In the genomic region with DNA sequence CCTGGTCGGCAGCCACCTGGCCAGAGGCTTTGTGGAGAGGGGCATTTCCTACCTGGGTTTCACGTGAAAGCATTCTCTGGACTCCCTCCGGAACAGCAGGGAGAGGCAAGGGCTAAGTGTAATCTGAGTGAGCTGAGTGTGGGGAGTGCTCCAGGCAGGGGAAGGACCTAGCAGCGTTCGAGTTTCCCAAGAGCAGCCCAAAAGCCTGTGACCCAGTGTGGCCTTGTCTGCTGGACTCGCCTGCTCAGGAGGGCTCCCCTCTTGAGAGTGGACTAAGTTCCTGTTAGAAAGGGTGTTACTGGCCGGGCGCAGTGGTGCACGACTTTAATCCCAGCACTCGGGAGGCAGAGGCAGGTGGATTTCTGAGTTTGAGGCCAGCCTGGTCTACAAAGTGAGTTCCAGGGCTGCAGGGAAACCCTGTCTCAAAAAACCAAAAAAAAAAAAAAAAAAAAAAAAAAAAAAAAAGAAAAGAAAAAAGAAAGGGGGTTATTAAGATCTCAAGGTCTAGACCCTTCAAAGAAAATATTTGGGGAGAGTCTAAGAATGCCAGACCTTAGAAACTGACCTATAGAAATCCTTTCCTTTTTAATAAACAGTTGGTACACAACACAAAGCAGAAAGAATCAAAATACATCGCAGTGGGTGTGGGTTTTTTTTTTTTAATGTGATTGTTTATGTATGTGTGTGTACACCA, we compare ENCODE assay signal across 7 mouse cellular contexts. TPM values are rescaled to one million over a fixed set of nuclear protein-coding genes. Genes with fewer than 3 reads are reported as not detected.
DNase-seq lines count a peak whose midpoint lies in the region; ATAC-seq and TF ChIP-seq lines count a peak whose summit lies in the region.

No protein-coding gene starts in this region.

- 55% methylated on average over 11 of the region's 11 CpGs for WGBS in kidney, embryonic 15.5 days
- 58% methylated on average over 11 of the region's 11 CpGs for WGBS in kidney, adult 2 months
- 58% methylated on average over 11 of the region's 11 CpGs for WGBS in forebrain, embryonic 15.5 days
- WGBS in midbrain, embryonic 12.5 days: 58% methylated on average over 11 of the region's 11 CpGs

- no peaks in the 10 kb centered on the region for H3K27me3 ChIP-seq in kidney, embryonic 15.5 days
- no peaks in the 10 kb centered on the region for H3K27me3 ChIP-seq in kidney, adult 2 months (replicated peaks; ENCODE audit: control insufficient read depth, insufficient read depth, low read length)
- H3K27me3 ChIP-seq in forebrain, embryonic 15.5 days: no peaks in the 10 kb centered on the region
- no peaks in the 10 kb centered on the region for H3K27me3 ChIP-seq in midbrain, embryonic 12.5 days

- TF ChIP-seq CTCF in kidney, adult 2 months (conservative IDR thresholded peaks at IDR 0.05; ENCODE audit: insufficient read depth, insufficient read length, low read depth, low read length): no peak

- H3K4me3 ChIP-seq in kidney, embryonic 15.5 days (replicated peaks): no peak overlapping the region
- H3K4me3 ChIP-seq in kidney, adult 2 months (ENCODE audit: insufficient read depth, low read depth, low read length): no peak overlapping the region
- no peak overlapping the region for H3K4me3 ChIP-seq in forebrain, embryonic 15.5 days
- H3K4me3 ChIP-seq in midbrain, embryonic 12.5 days: no peak overlapping the region

- no peaks in the 10 kb centered on the region for H3K9me3 ChIP-seq in kidney, embryonic 15.5 days (replicated peaks)
- no peaks in the 10 kb centered on the region for H3K9me3 ChIP-seq in forebrain, embryonic 15.5 days
- H3K9me3 ChIP-seq in midbrain, embryonic 12.5 days: no peaks in the 10 kb centered on the region

- peaks cover 28% of the 10 kb centered on the region for H3K4me1 ChIP-seq in kidney, embryonic 15.5 days
- peaks cover 2% of the 10 kb centered on the region; the same call in 1 of the 2 replicates for H3K4me1 ChIP-seq in kidney, adult 2 months (ENCODE audit: control insufficient read depth, insufficient read depth, low read length)
- H3K4me1 ChIP-seq in forebrain, embryonic 15.5 days: peaks cover 17% of the 10 kb centered on the region
- peaks cover 15% of the 10 kb centered on the region for H3K4me1 ChIP-seq in midbrain, embryonic 12.5 days

- ATAC-seq in kidney, embryonic 15.5 days (replicated peaks; ENCODE audit: low FRiP score): no peak
- ATAC-seq in forebrain, embryonic 15.5 days (replicated peaks): no peak
- no peak for ATAC-seq in midbrain, embryonic 12.5 days (ENCODE audit: low FRiP score, low read depth)

- TF ChIP-seq POLR2A in kidney, adult 2 months (IDR thresholded peaks at IDR 0.05; ENCODE audit: low read depth, low read length): no peak

- H3K36me3 ChIP-seq in kidney, embryonic 15.5 days: peaks cover 33% of the 10 kb centered on the region
- no peaks in the 10 kb centered on the region; the same call in 1 of the 2 replicates for H3K36me3 ChIP-seq in kidney, adult 2 months (ENCODE audit: control insufficient read depth, insufficient read depth, low read length)
- H3K36me3 ChIP-seq in forebrain, embryonic 15.5 days: peaks cover 20% of the 10 kb centered on the region
- peaks cover 34% of the 10 kb centered on the region for H3K36me3 ChIP-seq in midbrain, embryonic 12.5 days

- peak overlapping the region; percentile 12; the same call in 1 of the 2 replicates for H3K4me2 ChIP-seq in kidney, embryonic 15.5 days
- H3K4me2 ChIP-seq in forebrain, embryonic 15.5 days (replicated peaks): no peak overlapping the region
- H3K4me2 ChIP-seq in midbrain, embryonic 12.5 days (replicated peaks): no peak overlapping the region

- no peak for DNase-seq in kidney, adult 2 months
- DNase-seq in adipocyte (ENCODE audit: low spot score): peak; percentile 51
- no peak for DNase-seq in adrenal gland, adult 8-10 months
- no peak for DNase-seq in layer of hippocampus, adult 18-20 months (ENCODE audit: low spot score in 2 of 2)

- H3K9ac ChIP-seq in kidney, embryonic 15.5 days: no peak overlapping the region
- no peak overlapping the region for H3K9ac ChIP-seq in forebrain, embryonic 15.5 days (replicated peaks)
- H3K9ac ChIP-seq in midbrain, embryonic 12.5 days (replicated peaks): no peak overlapping the region

- peak overlapping the region; percentile 61; the same call in 1 of the 2 replicates for H3K27ac ChIP-seq in kidney, embryonic 15.5 days
- H3K27ac ChIP-seq in kidney, adult 2 months (ENCODE audit: insufficient read depth, low read depth, low read length): no peak overlapping the region
- peak overlapping the region; percentile 94; the same call in 1 of the 2 replicates for H3K27ac ChIP-seq in forebrain, embryonic 15.5 days (replicated peaks)
- 0 out of 2 replicates have a peak overlapping the region, but pooled peaks have one; percentile 7 for H3K27ac ChIP-seq in midbrain, embryonic 12.5 days (replicated peaks)

RNA-seq across cellular contexts. Expression of gene B230217C12Rik, which starts 1.0 kb away (rescaled TPM):
- 7.4 and 7.5 TPM in 2 replicates for polyA plus RNA-seq in kidney, embryonic 15.5 days (2015; fragmentation: Nextera tagmentation; extraction: Ambion mirVana)
- polyA plus RNA-seq in kidney, adult 2 months (2012; rRNA removed): 2.0 TPM in 2 replicates
- 17.8 and 21.0 TPM in 2 replicates for polyA plus RNA-seq in forebrain, embryonic 15.5 days (2015; fragmentation: Nextera tagmentation; extraction: Ambion mirVana)
- polyA plus RNA-seq in midbrain, embryonic 12.5 days (2016; fragmentation: Nextera tagmentation; extraction: Ambion mirVana): 14.2 and 15.8 TPM in 2 replicates
- 1 to 10 TPM; 3.7 to 7.2 (median 6.2) TPM for total RNA-seq in adrenal gland, adult 8-10 months (2022)
- 10 to 100 TPM; 70.8 to 71.5 TPM for total RNA-seq in layer of hippocampus, adult 18-20 months (2021)

RNA-seq across cellular contexts. Expression of gene Lasp1, which starts 40.8 kb away (rescaled TPM):
- polyA plus RNA-seq in kidney, embryonic 15.5 days (2015; fragmentation: Nextera tagmentation; extraction: Ambion mirVana): 104 and 108 TPM in 2 replicates
- polyA plus RNA-seq in kidney, adult 2 months (2012; rRNA removed): 106 and 110 TPM in 2 replicates
- 129 and 132 TPM in 2 replicates for polyA plus RNA-seq in forebrain, embryonic 15.5 days (2015; fragmentation: Nextera tagmentation; extraction: Ambion mirVana)
- 102 and 106 TPM in 2 replicates for polyA plus RNA-seq in midbrain, embryonic 12.5 days (2016; fragmentation: Nextera tagmentation; extraction: Ambion mirVana)
- 100 to 1,000 TPM; 131 to 177 (median 143) TPM for total RNA-seq in adrenal gland, adult 8-10 months (2022)
- total RNA-seq in layer of hippocampus, adult 18-20 months (2021): 100 to 1,000 TPM; 107 to 110 TPM

RNA-seq across cellular contexts. Expression of gene Fbxo47, which starts 44.4 kb away (rescaled TPM):
- 0.48 and 0.73 TPM in 2 replicates for polyA plus RNA-seq in kidney, embryonic 15.5 days (2015; fragmentation: Nextera tagmentation; extraction: Ambion mirVana)
- polyA plus RNA-seq in kidney, adult 2 months (2012; rRNA removed): 0.33 and 0.39 TPM in 2 replicates
- polyA plus RNA-seq in forebrain, embryonic 15.5 days (2015; fragmentation: Nextera tagmentation; extraction: Ambion mirVana): 0.67 and 1.0 TPM in 2 replicates
- polyA plus RNA-seq in midbrain, embryonic 12.5 days (2016; fragmentation: Nextera tagmentation; extraction: Ambion mirVana): 0.54 and 0.71 TPM in 2 replicates
- total RNA-seq in adrenal gland, adult 8-10 months (2022): 1 to 10 TPM in 3 of 4 experiments, under 1 TPM in 1; 0.94 to 1.8 (median 1.2) TPM
- 1 to 10 TPM; 1.6 to 2.6 TPM for total RNA-seq in layer of hippocampus, adult 18-20 months (2021)

RNA-seq across cellular contexts. Expression of gene Rpl23, which starts 57.4 kb away (rescaled TPM):
- 565 and 652 TPM in 2 replicates for polyA plus RNA-seq in kidney, embryonic 15.5 days (2015; fragmentation: Nextera tagmentation; extraction: Ambion mirVana)
- polyA plus RNA-seq in kidney, adult 2 months (2012; rRNA removed): 118 and 181 TPM in 2 replicates
- 327 and 370 TPM in 2 replicates for polyA plus RNA-seq in forebrain, embryonic 15.5 days (2015; fragmentation: Nextera tagmentation; extraction: Ambion mirVana)
- polyA plus RNA-seq in midbrain, embryonic 12.5 days (2016; fragmentation: Nextera tagmentation; extraction: Ambion mirVana): 370 and 378 TPM in 2 replicates
- total RNA-seq in adrenal gland, adult 8-10 months (2022): 100 to 1,000 TPM; 753 to 943 (median 843) TPM
- 100 to 1,000 TPM; 367 to 379 TPM for total RNA-seq in layer of hippocampus, adult 18-20 months (2021)
